Mouse (Mus musculus): ENCODE measurements around the gene Pros1. TPM values are rescaled to one million over a fixed set of nuclear protein-coding genes. Genes with fewer than 3 reads are reported as not detected.
A peak's percentile ranks its signal among the peaks of the same experiment; 100 is the strongest.

The Pros1 gene
- polyA plus RNA-seq, 2 experiments, result 4.7 to 11.7 TPM

GRCm38 (mm10) chr16:62832481-62832880 lies 21.6 kb upstream of the Pros1 start:
- TF ChIP-seq CTCF (IDR thresholded peaks at IDR 0.05; ENCODE audit: low read depth), result peak; percentile 87
- no peak for TF ChIP-seq EP300 (IDR thresholded peaks at IDR 0.05; ENCODE audit: low read depth)
- ATAC-seq (ENCODE audit: insufficient read depth) (no peak), DNase-seq (ENCODE audit: low read depth in 3 of 3, low spot score in 3 of 3) (peak in 2 of 3 experiments; percentile 38 to 39)
- Histone ChIP-seq H3K4me3 (ENCODE audit: insufficient read depth in 1 of 2, low read depth in 2 of 2, low read length in 2 of 2) (no peak overlapping the region), H3K9me3 (ENCODE audit: control insufficient read depth, low read length) (no peaks in the 10 kb centered on the region), H3K4me2 (ENCODE audit: low read depth) (no peak overlapping the region), H3K9ac (replicated peaks) (no peak overlapping the region), H3K27ac (no peak overlapping the region), H3K27me3 (ENCODE audit: control insufficient read depth, insufficient read depth, low read length) (no peaks in the 10 kb centered on the region), H3K36me3 (replicated peaks; ENCODE audit: control insufficient read depth, insufficient read depth, low read depth) (no peaks in the 10 kb centered on the region), H3K4me1 (replicated peaks; ENCODE audit: control insufficient read depth in 2 of 2, insufficient read depth in 2 of 2, low read length in 1 of 2) (peaks cover 12 to 16% of the 10 kb centered on the region in 2 experiments)
- 18% methylated on average over 4 of the region's 4 CpGs for WGBS (ENCODE audit: insufficient replicate concordance)

DNA sequence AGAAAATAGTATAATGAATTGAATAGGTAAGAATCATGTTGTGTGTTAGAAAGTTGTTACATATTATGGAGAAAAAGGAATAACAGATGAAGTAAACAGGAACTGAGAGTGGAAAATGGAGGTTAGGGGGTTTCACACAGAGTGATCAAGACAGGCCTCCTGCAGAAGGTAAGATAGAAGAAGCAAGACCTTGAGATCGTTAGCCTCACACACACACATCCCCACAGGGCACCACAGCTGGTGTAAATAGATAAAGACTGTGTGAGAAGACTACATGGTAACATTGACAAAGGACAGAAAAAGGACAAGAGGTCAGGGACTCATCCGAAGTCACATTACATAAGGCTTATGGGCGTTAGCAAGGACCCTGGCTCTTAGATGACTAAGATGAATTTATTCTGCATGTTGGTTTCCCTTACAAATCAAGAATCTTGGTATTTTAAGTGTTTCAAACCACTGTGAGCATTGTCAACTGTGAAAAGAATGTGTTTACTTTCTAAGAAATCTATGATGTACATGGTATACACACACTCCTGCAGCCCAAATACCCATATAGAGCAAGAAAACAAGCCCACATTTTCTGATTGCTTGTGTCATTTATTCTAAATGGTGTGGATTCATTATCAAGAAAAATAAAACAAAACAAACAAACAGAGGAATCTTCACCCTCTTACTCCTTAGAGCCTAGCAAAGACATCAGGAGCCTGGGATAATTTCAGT lies 19.9 kb upstream of the Pros1 start:
- Histone ChIP-seq H3K27ac (peak overlapping the region; percentile 47), H3K9ac (replicated peaks) (no peak overlapping the region), H3K4me2 (ENCODE audit: low read depth) (peak overlapping the region; percentile 19; the same call in 1 of the 2 replicates), H3K9me3 (ENCODE audit: control insufficient read depth, low read length) (no peaks in the 10 kb centered on the region), H3K27me3 (ENCODE audit: control insufficient read depth, insufficient read depth, low read length) (no peaks in the 10 kb centered on the region), H3K4me1 (replicated peaks; ENCODE audit: control insufficient read depth in 2 of 2, insufficient read depth in 2 of 2, low read length in 1 of 2) (peaks cover 12 to 16% of the 10 kb centered on the region in 2 experiments), H3K4me3 (ENCODE audit: insufficient read depth in 1 of 2, low read depth in 2 of 2, low read length in 2 of 2) (no peak overlapping the region), H3K36me3 (replicated peaks; ENCODE audit: control insufficient read depth, insufficient read depth, low read depth) (no peaks in the 10 kb centered on the region)
- ATAC-seq (ENCODE audit: insufficient read depth), result peak; percentile 99
- TF ChIP-seq CTCF (IDR thresholded peaks at IDR 0.05; ENCODE audit: low read depth) (no peak), EP300 (IDR thresholded peaks at IDR 0.05; ENCODE audit: low read depth) (peak; percentile 89)
- WGBS (ENCODE audit: insufficient replicate concordance), result 7% methylated on average over 3 of the region's 3 CpGs
- DNase-seq (ENCODE audit: low read depth in 3 of 3, low spot score in 3 of 3), result peak; percentile 67 to 74 (median 69)

DNA sequence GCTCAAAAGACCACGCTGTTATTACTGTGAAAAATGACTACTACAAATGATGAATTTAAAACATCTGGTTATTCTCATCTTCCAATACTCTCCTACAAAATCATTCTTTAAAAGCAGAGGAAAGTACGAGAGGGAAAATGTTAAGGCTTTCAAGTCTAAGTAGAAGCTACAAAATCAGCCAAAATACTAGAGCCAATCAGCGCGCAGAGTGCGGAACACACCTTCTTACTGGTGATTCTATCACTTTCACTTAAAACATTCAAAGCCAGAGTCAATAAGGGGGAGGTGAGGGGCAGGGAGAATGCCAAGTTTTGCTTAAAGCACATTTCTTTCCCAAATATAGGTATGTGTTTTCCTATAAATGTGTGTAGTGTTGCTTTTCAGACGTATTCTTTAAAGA lies 8.8 kb upstream of the Pros1 start:
- Histone ChIP-seq H3K9me3 (ENCODE audit: control insufficient read depth, low read length) (no peaks in the 10 kb centered on the region), H3K4me1 (replicated peaks; ENCODE audit: control insufficient read depth in 2 of 2, insufficient read depth in 2 of 2, low read length in 1 of 2) (peaks cover 5 to 8% of the 10 kb centered on the region in 2 experiments; a peak in 3 of 4 replicates), H3K36me3 (replicated peaks; ENCODE audit: control insufficient read depth, insufficient read depth, low read depth) (no peaks in the 10 kb centered on the region), H3K4me2 (ENCODE audit: low read depth) (no peak overlapping the region), H3K27ac (no peak overlapping the region), H3K9ac (replicated peaks) (no peak overlapping the region), H3K27me3 (ENCODE audit: control insufficient read depth, insufficient read depth, low read length) (no peaks in the 10 kb centered on the region), H3K4me3 (ENCODE audit: insufficient read depth in 1 of 2, low read depth in 2 of 2, low read length in 2 of 2) (no peak overlapping the region)
- ATAC-seq (ENCODE audit: insufficient read depth) (no peak), DNase-seq (ENCODE audit: low read depth in 3 of 3, low spot score in 3 of 3) (no peak)
- 78% methylated on average over 6 of the region's 6 CpGs for WGBS (ENCODE audit: insufficient replicate concordance)
- TF ChIP-seq CTCF (IDR thresholded peaks at IDR 0.05; ENCODE audit: low read depth), result no peak
- no peak for TF ChIP-seq EP300 (IDR thresholded peaks at IDR 0.05; ENCODE audit: low read depth)

- ATAC-seq (ENCODE audit: insufficient read depth) (peak; percentile 100), DNase-seq (ENCODE audit: low read depth in 3 of 3, low spot score in 3 of 3) (peak; percentile 95 to 97 (median 95))
- peak within 1 kb of the TSS; percentile 59 for H3K9ac ChIP-seq (replicated peaks)
- peaks cover 5 to 8% of the 10 kb centered on the region in 2 experiments; a peak in 3 of 4 replicates for H3K4me1 ChIP-seq (replicated peaks; ENCODE audit: control insufficient read depth in 2 of 2, insufficient read depth in 2 of 2, low read length in 1 of 2)
- peak within 1 kb of the TSS; percentile 55 for H3K4me2 ChIP-seq (ENCODE audit: low read depth)
- WGBS (ENCODE audit: insufficient replicate concordance), result under 1% methylated on average over 52 of the region's 52 CpGs
- peak within 1 kb of the TSS; percentile 66 to 80 for H3K4me3 ChIP-seq (ENCODE audit: insufficient read depth in 1 of 2, low read depth in 2 of 2, low read length in 2 of 2)
- H3K36me3 ChIP-seq (replicated peaks; ENCODE audit: control insufficient read depth, insufficient read depth, low read depth), result no peaks in the 10 kb centered on the region
- H3K9me3 ChIP-seq (ENCODE audit: control insufficient read depth, low read length), result no peaks in the 10 kb centered on the region
- TF ChIP-seq EP300 (IDR thresholded peaks at IDR 0.05; ENCODE audit: low read depth) (no peak), CTCF (IDR thresholded peaks at IDR 0.05; ENCODE audit: low read depth) (no peak)
- H3K27me3 ChIP-seq (ENCODE audit: control insufficient read depth, insufficient read depth, low read length), result no peaks in the 10 kb centered on the region
- H3K27ac ChIP-seq, result no peak within 1 kb of the TSS
Measured at GRCm38 (mm10) chr16:62846498-62847312, 7.4 kb upstream of the Pros1 start, which contains the start of gene Arl13b. TSS of gene Arl13b (minus strand) at chr16:62847040.
